Comparison of ENCODE assay signal across 12 mouse cellular contexts in genomic region chr1:123658409-123658808, GRCm38 (mm10).
"Had no signal": no experiment of that assay in that cellular context is flagged by ENCODE, and none has a peak within 500 bp of the region (broad histone marks: within the 10 kb centered on the region; RNA-seq: fewer than 3 reads in every experiment).

No protein-coding gene starts in this region.

- H3K4me1 ChIP-seq: midbrain, embryonic 12.5 days had no signal

- H3K9ac ChIP-seq: liver, embryonic 14.5 days; liver, postnatal 0 days; lung, embryonic 14.5 days; midbrain, embryonic 12.5 days had no signal

- H3K9me3 ChIP-seq: midbrain, embryonic 12.5 days had no signal

- H3K36me3 ChIP-seq: midbrain, embryonic 12.5 days had no signal

- H3K4me2 ChIP-seq: lung, embryonic 14.5 days; midbrain, embryonic 12.5 days had no signal

- H3K27me3 ChIP-seq: midbrain, embryonic 12.5 days had no signal

- H3K4me3 ChIP-seq: midbrain, embryonic 12.5 days had no signal

- ATAC-seq: liver, postnatal 0 days; lung, postnatal 0 days; midbrain, embryonic 16.5 days had no signal

- H3K27ac ChIP-seq: liver, embryonic 14.5 days; macrophage; midbrain, embryonic 12.5 days had no signal

- DNase-seq: kidney, adult 9 months; kidney, postnatal 14 days; kidney, postnatal 4 days; liver, postnatal 0 days; lung, embryonic 14.5 days; thymus, adult 18-20 months; thymus, postnatal 36 days had no signal
